Mouse (Mus musculus) spleen, adult 2 months (tissue): ENCODE data around the gene Flrt1.

ENCODE experiments used
- CTCF ChIP-seq: fragments of 200-500 bp; IDR thresholded peaks from 2 replicates; pipeline ENCODE4 v1.5.1; 2011; ENCODE audit warnings: mild to moderate bottlenecking, inconsistent platforms; ENCODE audit not compliant: insufficient read depth, insufficient read length, insufficient replicate concordance; ENCODE audit errors: extremely low read depth
- POLR2A ChIP-seq: fragments of 200-500 bp; IDR thresholded peaks from 2 replicates; pipeline ENCODE4 v1.6.1; 2011; ENCODE audit warnings: low read depth, low read length, inconsistent platforms

DNA sequence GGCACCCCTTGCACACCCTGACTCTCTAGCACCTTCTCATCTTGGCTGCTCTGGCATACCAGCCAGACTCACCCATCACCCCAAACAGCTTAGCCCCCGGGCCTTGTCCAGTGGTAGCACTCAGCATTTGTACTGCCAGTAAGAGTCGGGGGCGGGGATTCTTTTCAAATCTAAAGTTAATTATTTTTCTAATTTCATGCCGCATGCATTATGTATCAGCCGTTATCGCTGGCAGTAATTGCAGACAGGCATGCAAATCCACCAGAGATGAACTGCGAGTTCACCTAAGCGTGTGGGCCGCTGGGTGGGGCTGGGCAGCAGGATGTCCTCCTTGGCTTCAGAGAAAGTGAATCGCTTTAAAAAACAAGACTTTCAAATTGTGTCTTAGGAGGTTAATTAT lies 3.5 kb downstream of the Flrt1 start:
- no peak for TF ChIP-seq POLR2A
- TF ChIP-seq CTCF: no peak
